Mouse (Mus musculus) neutrophil, adult 5-6 weeks (primary cell): ENCODE data around the gene 9330161L09Rik. TPM values are rescaled to one million over a fixed set of nuclear protein-coding genes. Genes with fewer than 3 reads are reported as not detected.

Experiments used
- ATAC-seq: fragments of 151-379, 151-347 bp; 2 replicates; pipeline ENCODE4 v1.8.0; 2017; ENCODE audit warnings: mild to moderate bottlenecking, moderate TSS enrichment; ENCODE audit not compliant: insufficient number of reproducible peaks, poor library complexity, low FRiP score, severe bottlenecking; ENCODE audit errors: extremely low read depth
- total RNA-seq: library from RNA; stranded (forward); fragments of 200-1000 nt; gene quantifications from 2 replicates; pipeline ENCODE4 v1.2.3, GENCODE M21; 2017

9330161L09Rik gene
- total RNA-seq, 1 experiment from 2014 or later: 2.3 TPM

DNA sequence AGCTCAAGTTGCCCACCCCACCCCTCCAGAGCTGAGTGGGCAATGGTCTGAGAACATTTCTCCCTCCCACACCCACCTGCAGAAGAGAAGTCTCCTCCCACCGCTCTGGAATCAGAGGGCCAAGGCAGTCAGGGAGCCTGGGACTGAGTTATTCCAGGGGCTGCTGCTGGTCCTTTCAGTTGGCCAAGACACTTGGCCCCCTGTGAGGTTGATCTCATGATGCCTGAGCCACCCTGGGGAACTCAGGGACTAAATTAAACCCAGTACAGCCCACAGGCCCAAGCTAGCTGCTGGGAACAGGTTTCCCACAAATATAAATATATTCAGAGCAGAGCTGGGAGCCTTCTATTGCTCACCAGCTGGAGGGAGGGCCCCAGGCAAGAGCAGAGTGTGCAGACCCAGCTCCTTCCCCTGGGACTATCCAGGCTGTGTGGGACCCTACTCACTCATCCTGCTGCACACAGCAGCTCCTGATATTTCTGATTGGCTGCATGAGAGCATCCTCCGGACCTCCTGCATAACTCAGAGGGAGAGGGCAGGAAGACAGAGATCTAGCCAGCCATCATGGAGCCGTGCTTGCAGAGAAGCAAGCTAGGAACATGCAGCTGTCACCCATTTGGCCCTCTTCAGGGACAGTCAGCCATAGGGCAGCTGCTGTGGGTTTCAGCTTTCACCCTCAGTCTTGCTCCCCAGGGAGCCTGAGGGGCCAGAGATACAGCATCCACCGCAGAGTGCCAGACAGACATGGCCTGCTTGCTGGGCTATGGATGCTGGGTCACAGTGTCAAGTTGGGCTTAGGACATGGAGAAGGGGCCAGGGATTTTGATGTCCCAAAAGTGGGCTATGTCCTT lies 48.4 kb downstream of the 9330161L09Rik start:
- ATAC-seq: no peak

DNA sequence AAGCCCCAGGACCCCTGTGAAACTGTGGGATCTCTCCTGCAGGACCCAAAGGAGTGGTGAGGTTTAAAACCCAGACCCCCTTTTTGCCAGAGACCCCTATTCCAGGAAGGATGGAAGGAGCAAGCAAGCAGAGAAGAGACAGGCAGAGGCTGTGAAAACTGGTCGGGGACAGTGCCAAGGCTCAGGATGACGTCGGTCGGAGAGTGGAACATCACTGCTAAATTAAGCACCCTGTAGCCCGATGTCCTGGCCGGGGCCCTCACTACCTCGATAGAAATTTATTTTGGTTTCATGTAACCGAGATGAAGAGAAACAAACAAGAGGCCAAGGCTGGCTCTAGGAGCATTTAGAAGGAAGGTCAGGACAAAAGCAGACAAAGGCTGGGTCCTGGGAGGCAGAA lies 49.4 kb downstream of the 9330161L09Rik start:
- ATAC-seq: no peak

Other genes starting within 250 kb of the 9330161L09Rik start
- not detected in 2 replicates for gene Prima1, start 165.7 kb downstream of the 9330161L09Rik start, total RNA-seq
- not detected in 2 replicates for gene Fam181a, start 96.8 kb downstream of the 9330161L09Rik start, total RNA-seq
- not detected in 2 replicates for gene Asb2, start 51.8 kb downstream of the 9330161L09Rik start, total RNA-seq
- 2.8 TPM in 2 replicates for gene Otub2, start 19.1 kb downstream of the 9330161L09Rik start, total RNA-seq
- gene Ddx24, start 18.0 kb upstream of the 9330161L09Rik start, total RNA-seq: 136 and 137 TPM in 2 replicates
- gene Ifi27, start 26.4 kb upstream of the 9330161L09Rik start, total RNA-seq: 91.4 and 117 TPM in 2 replicates
- gene Ifi27l2a, start 35.9 kb upstream of the 9330161L09Rik start, total RNA-seq: 264 and 315 TPM in 2 replicates
- gene Ifi27l2b, start 49.4 kb upstream of the 9330161L09Rik start, total RNA-seq: not detected in 2 replicates
- gene Ppp4r4, start 124.5 kb upstream of the 9330161L09Rik start, total RNA-seq: 0.12 TPM in 1 of 2 replicates, not detected in the other
- not detected in 2 replicates for gene Serpina10, start 223.6 kb upstream of the 9330161L09Rik start, total RNA-seq
- gene Serpina6, start 249.4 kb upstream of the 9330161L09Rik start, total RNA-seq: not detected in 2 replicates